Mouse (Mus musculus) embryonic facial prominence, embryonic 11.5 days (tissue): ENCODE data around the gene Olfr508. TPM values are rescaled to one million over a fixed set of nuclear protein-coding genes. Genes with fewer than 3 reads are reported as not detected.
"Not testable (repeated sequence)": the region's sequence is repeated elsewhere in the genome, so short reads cannot be mapped to it uniquely, and the experiment has no call there.

Experiments
- ATAC-seq: fragments of 200-750 bp; cut with Nextera tagmentation; replicated peaks from 2 replicates; pipeline ENCODE4 v1.8.0; 2017; ENCODE audit warnings: low read depth; ENCODE audit not compliant: insufficient number of reproducible peaks, low FRiP score, low TSS enrichment
- DNase-seq: peaks from one replicate; pipeline ENCODE4 v3.0.0-alpha.2; 2015; ENCODE audit warnings: low spot score
- H3K27ac ChIP-seq: fragments of 300-500 bp; sonication (generic); replicated peaks from 2 replicates; pipeline ENCODE4 v1.5.1; 2014; ENCODE audit warnings: mild to moderate bottlenecking, low read depth, low read length, control low read depth
- H3K27me3 ChIP-seq: fragments of 300-500 bp; sonication (generic); 2 replicates; pipeline ENCODE4 v1.6.1; 2014; ENCODE audit warnings: mild to moderate bottlenecking, low read length, moderate library complexity, mixed read lengths; ENCODE audit not compliant: control insufficient read depth, insufficient read depth
- H3K36me3 ChIP-seq: fragments of 300-500 bp; sonication (generic); replicated peaks from 2 replicates; pipeline ENCODE4 v1.6.1; 2014; ENCODE audit warnings: low read depth, mild to moderate bottlenecking, low read length, moderate library complexity, mixed read lengths; ENCODE audit not compliant: control insufficient read depth, insufficient read depth
- H3K4me1 ChIP-seq: fragments of 300-500 bp; sonication (generic); 2 replicates; pipeline ENCODE4 v1.6.1; 2014; ENCODE audit warnings: low read length, mixed read lengths; ENCODE audit not compliant: control insufficient read depth, insufficient read depth
- H3K4me2 ChIP-seq: fragments of 300-500 bp; sonication (generic); 2 replicates; pipeline ENCODE4 v1.6.1; 2014; ENCODE audit warnings: low read depth, mild to moderate bottlenecking, control low read depth, low read length, moderate library complexity
- H3K4me3 ChIP-seq: fragments of 300-500 bp; sonication (generic); 2 replicates; pipeline ENCODE4 v1.5.1; 2014; ENCODE audit warnings: low read depth, low read length, control low read depth
- H3K9ac ChIP-seq: fragments of 300-500 bp; sonication (generic); replicated peaks from 2 replicates; pipeline ENCODE4 v1.6.1; 2014; ENCODE audit warnings: mild to moderate bottlenecking, control low read depth, low read length
- H3K9me3 ChIP-seq: fragments of 300-500 bp; sonication (generic); replicated peaks from 2 replicates; pipeline ENCODE4 v1.6.1; 2016; ENCODE audit warnings: mild to moderate bottlenecking, low read length, inconsistent platforms, mixed read lengths; ENCODE audit not compliant: control insufficient read depth
- WGBS: fragments of 180-500 bp; shearing (Covaris S2); extraction: QIAGEN DNeasy Blood & Tissue Kit; methylation state at CpG from one replicate; pipeline ENCODE4 v1.1.7; 2014; 5-methylcytosine and 5-hydroxymethylcytosine counted together
- polyA plus RNA-seq: library from polyadenylated mRNA; unstranded; fragments of >200 nt; fragmentation: Nextera tagmentation; extraction: Ambion mirVana; gene quantifications from 2 replicates; pipeline ENCODE4 v1.2.1, GENCODE M21; 2014

The Olfr508 gene
- polyA plus RNA-seq: not detected in 2 replicates

- Histone ChIP-seq H3K4me3 (no peak within 1 kb of the TSS), H3K4me2 (no peak within 1 kb of the TSS), H3K27ac (no peak within 1 kb of the TSS), H3K36me3 (no peaks in the 10 kb centered on the region), H3K9me3 (no peaks in the 10 kb centered on the region), H3K9ac (no peak within 1 kb of the TSS), H3K27me3 (no peaks in the 10 kb centered on the region), H3K4me1 (no peaks in the 10 kb centered on the region)
- 86% methylated on average over 3 of the region's 3 CpGs for WGBS
- ATAC-seq (no peak), DNase-seq (no peak)
Observed at GRCm38 (mm10) chr7:108629694-108630093, at the start of gene Olfr508. Gene Olfr508 (plus strand): TSS chr7:108629994.

DNA sequence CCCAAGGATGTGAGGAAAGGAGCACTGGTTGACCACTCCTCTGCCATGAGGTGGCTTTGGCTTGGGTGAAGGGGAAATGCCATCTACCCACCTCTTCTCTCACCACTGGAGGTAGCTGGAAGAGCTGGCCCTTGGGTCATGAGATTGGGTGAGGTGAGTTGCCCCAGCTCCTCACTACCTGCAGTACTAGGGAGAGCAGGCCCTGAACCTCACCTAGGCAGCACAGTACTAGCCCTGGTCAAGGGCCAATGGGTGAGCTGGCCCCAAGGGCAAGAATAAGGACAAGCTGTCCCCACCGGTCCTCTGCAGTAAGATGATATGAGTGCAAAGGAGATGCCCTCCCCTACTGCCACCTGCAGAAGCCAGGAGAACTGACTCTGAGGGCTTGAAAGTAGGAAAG lies 40.0 kb upstream of the Olfr508 start:
- no peaks in the 10 kb centered on the region for H3K36me3 ChIP-seq
- DNase-seq (no peak), ATAC-seq (no peak)
- no peak overlapping the region for H3K9ac ChIP-seq
- no peak overlapping the region for H3K4me3 ChIP-seq
- H3K9me3 ChIP-seq: no peaks in the 10 kb centered on the region
- H3K4me2 ChIP-seq: no peak overlapping the region
- H3K27ac ChIP-seq: no peak overlapping the region
- no peaks in the 10 kb centered on the region for H3K27me3 ChIP-seq
- WGBS: 79% methylated on average over 1 of the region's 1 CpGs
- no peaks in the 10 kb centered on the region for H3K4me1 ChIP-seq

DNA sequence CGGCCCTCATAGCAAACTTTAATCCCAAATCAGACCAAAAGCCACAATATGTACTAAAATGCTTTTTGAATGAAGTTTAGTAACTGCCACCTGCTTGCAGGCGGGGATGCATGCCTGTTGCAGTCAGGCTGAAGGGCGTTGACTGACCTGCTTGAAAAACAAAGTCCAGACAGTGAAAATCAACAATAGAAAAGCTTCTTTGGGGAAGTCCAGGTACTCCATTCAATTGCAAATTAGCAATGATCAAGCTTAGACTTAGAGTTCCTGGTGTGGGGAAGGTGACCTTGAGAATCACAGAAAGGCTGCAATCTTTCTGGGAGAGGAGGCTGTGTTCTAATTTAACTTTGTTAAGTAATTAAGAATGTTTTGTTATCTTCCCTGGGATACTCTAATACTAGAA lies 27.9 kb upstream of the Olfr508 start:
- not testable (repeated sequence) for H3K27ac ChIP-seq, DNase-seq, ATAC-seq, H3K27me3 ChIP-seq, H3K4me1 ChIP-seq, H3K4me3 ChIP-seq, H3K9ac ChIP-seq, H3K4me2 ChIP-seq, H3K36me3 ChIP-seq, H3K9me3 ChIP-seq
- 75% methylated on average over 3 of the region's 3 CpGs for WGBS

- no peaks in the 10 kb centered on the region for H3K27me3 ChIP-seq
- DNase-seq (no peak), ATAC-seq (no peak)
- H3K27ac ChIP-seq: no peak within 1 kb of the TSS
- H3K4me2 ChIP-seq: no peak within 1 kb of the TSS
- no peak within 1 kb of the TSS for H3K9ac ChIP-seq
- no peaks in the 10 kb centered on the region for H3K36me3 ChIP-seq
- no peak within 1 kb of the TSS for H3K4me3 ChIP-seq
- no peaks in the 10 kb centered on the region for H3K9me3 ChIP-seq
- no peaks in the 10 kb centered on the region for H3K4me1 ChIP-seq
Observed at GRCm38 (mm10) chr7:108610487-108610886, 19.3 kb upstream of the Olfr508 start, which contains the start of gene Olfr506. Gene Olfr506 (plus strand): TSS chr7:108610787.

DNA sequence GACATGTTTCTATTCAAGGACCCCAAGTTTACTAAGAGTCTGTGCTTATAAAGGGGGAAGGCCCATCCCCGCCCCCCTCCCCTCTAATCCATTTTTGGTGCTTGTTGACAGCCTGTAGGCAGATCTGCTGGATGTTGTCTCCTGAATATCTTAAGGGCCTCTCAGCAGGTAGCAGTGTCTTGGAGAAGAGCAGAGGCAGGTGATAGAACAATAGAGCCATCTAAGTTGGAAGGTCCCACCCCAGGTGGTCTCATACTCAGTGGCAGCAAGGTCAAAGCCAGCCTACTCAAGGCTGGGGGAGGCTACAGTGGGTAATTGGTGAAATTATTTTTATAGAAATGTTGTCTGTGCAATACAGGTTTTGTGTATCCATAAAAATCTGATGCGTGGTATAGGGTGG lies 15.7 kb upstream of the Olfr508 start:
- 77% methylated on average over 2 of the region's 2 CpGs for WGBS

DNA sequence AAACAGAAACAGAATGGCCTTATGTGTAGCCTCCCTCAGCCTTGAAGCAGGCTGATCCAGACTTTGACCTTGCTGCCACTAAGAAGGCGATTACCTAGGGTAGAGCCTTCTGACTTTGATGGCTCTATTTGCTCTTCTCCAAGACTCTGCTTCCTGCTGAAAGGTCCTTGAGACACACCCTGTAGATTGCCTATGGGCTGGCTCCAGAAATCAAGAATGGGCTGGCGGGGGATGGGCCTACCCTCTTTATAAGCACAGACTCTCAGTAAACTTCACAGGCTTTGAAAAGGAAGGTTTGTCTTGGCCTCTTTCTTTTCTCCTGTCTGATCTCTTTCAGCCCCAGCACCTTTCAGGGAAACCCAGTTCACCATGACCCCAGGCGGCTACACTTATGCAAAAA lies 13.0 kb upstream of the Olfr508 start:
- H3K4me1 ChIP-seq, H3K9ac ChIP-seq, H3K4me3 ChIP-seq, H3K27me3 ChIP-seq, H3K27ac ChIP-seq, H3K9me3 ChIP-seq, ATAC-seq, DNase-seq, H3K36me3 ChIP-seq, H3K4me2 ChIP-seq: not testable (repeated sequence)
- WGBS: 61% methylated on average over 3 of the region's 3 CpGs

More for the DNA sequence above, 15.7 kb upstream of the Olfr508 start:
- Histone ChIP-seq H3K4me3 (no peak overlapping the region), H3K4me2 (no peak overlapping the region), H3K9me3 (no peaks in the 10 kb centered on the region), H3K27ac (no peak overlapping the region), H3K36me3 (no peaks in the 10 kb centered on the region), H3K27me3 (no peaks in the 10 kb centered on the region), H3K4me1 (no peaks in the 10 kb centered on the region), H3K9ac (no peak overlapping the region)
- DNase-seq (no peak), ATAC-seq (no peak)

DNA sequence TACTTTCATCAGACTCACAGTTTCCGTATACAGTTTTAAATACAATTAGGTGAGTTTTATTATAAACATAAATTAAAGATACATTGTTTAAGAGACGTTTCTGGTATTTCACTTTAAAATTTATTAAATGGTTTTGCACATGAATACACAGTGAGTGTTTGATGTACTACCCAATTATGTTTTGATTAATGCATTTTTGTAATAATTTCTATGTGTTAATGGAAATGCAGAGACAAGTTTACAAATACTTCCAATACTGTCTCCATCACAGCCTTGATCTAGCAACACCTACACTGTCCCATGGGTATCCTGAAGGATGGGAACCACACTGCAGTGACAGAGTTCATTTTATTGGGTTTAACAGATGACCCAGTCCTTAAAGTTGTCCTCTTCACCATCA lies 8.3 kb upstream of the Olfr508 start, which contains the start of gene Olfr507:
Gene Olfr507, plus strand, starts transcription at position 301 of the 400 bp plus-strand sequence.
- Histone ChIP-seq H3K36me3 (no peaks in the 10 kb centered on the region), H3K4me1 (no peaks in the 10 kb centered on the region), H3K27me3 (no peaks in the 10 kb centered on the region), H3K4me3 (no peak within 1 kb of the TSS), H3K9ac (no peak within 1 kb of the TSS), H3K4me2 (no peak within 1 kb of the TSS), H3K9me3 (no peaks in the 10 kb centered on the region), H3K27ac (no peak within 1 kb of the TSS)
- 81% methylated on average over 2 of the region's 2 CpGs for WGBS
- ATAC-seq: no peak
- DNase-seq: no peak

DNA sequence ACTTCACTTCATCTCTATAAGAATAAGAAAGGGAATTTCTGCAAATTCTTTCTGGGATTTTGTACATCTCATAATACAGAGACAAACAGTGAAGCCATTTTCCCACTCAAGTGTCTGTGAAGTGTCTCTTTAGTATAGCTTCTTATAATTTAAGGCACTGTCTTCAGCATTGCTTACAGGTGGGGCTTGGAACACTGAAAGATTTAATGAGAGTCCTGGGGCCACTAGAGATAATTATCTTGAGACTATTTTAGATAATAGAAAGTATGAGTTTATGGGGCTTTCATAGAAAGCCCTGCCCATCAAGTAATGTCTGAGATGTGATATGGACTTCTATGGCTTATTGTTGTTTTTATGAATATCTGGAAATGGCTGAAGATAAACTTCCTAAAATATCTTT lies 22.0 kb downstream of the Olfr508 start, which contains the start of gene Olfr509:
Gene Olfr509, minus strand, starts transcription at position 101 of the 400 bp plus-strand sequence.
- Histone ChIP-seq H3K27me3 (no peaks in the 10 kb centered on the region), H3K4me2 (no peak within 1 kb of the TSS), H3K9ac (no peak within 1 kb of the TSS), H3K36me3 (no peaks in the 10 kb centered on the region), H3K9me3 (no peaks in the 10 kb centered on the region), H3K4me1 (no peaks in the 10 kb centered on the region), H3K27ac (no peak within 1 kb of the TSS), H3K4me3 (no peak within 1 kb of the TSS)
- DNase-seq (no peak), ATAC-seq (no peak)
